Mouse (Mus musculus) CD4-positive, CD25-positive, alpha-beta regulatory T cell, adult 4 months (primary cell): Measurements from ENCODE around the gene Eif2ak3. TPM values are rescaled to one million over a fixed set of nuclear protein-coding genes. Genes with fewer than 3 reads are reported as not detected.
A peak's percentile ranks its signal among the peaks of the same experiment; 100 is the strongest.

Experiments
- ATAC-seq: one replicate; pipeline ENCODE4 v1.8.0; 2017
- polyA plus RNA-seq, 2 experiments: library from polyadenylated mRNA; unstranded; fragments of 100-300 nt; shearing (Covaris generic); gene quantifications; one replicate each; pipeline ENCODE4 v1.2.1; 2017

The Eif2ak3 gene
- polyA plus RNA-seq, 2 experiments from 2014 or later = 2.2 to 3.6 TPM

GRCm38 (mm10) chr6:70831179-70831839 is 13.0 kb upstream of the Eif2ak3 start:
- no peak for ATAC-seq

- no peak for ATAC-seq
Observed at GRCm38 (mm10) chr6:70837297-70837696, 7.0 kb upstream of the Eif2ak3 start.

- no peak for ATAC-seq
Observed at GRCm38 (mm10) chr6:70838532-70838931, 5.8 kb upstream of the Eif2ak3 start.

GRCm38 (mm10) chr6:70840281-70840680 is 4.0 kb upstream of the Eif2ak3 start:
- ATAC-seq = no peak

GRCm38 (mm10) chr6:70842991-70843390 is 1.3 kb upstream of the Eif2ak3 start:
- ATAC-seq = no peak

GRCm38 (mm10) chr6:70844896-70845646 is 756 bp downstream of the Eif2ak3 start:
- ATAC-seq = peak; percentile 0

- ATAC-seq = no peak
Observed at GRCm38 (mm10) chr6:70847386-70847785, 3.1 kb downstream of the Eif2ak3 start.

GRCm38 (mm10) chr6:70853371-70853770 is 9.1 kb downstream of the Eif2ak3 start:
- ATAC-seq = no peak

GRCm38 (mm10) chr6:70855529-70856309 is 11.4 kb downstream of the Eif2ak3 start:
- no peak for ATAC-seq

- peak; percentile 20 for ATAC-seq
Observed at GRCm38 (mm10) chr6:70862726-70863125, 18.4 kb downstream of the Eif2ak3 start.

GRCm38 (mm10) chr6:70864285-70864684 is 20.0 kb downstream of the Eif2ak3 start:
- ATAC-seq = no peak

- no peak for ATAC-seq
Observed at GRCm38 (mm10) chr6:70866761-70867160, 22.4 kb downstream of the Eif2ak3 start.

- no peak for ATAC-seq
Observed at GRCm38 (mm10) chr6:70867297-70867696, 23.0 kb downstream of the Eif2ak3 start.

GRCm38 (mm10) chr6:70871511-70871980 is 27.2 kb downstream of the Eif2ak3 start:
- peak; percentile 53 for ATAC-seq

GRCm38 (mm10) chr6:70872128-70872527 is 27.8 kb downstream of the Eif2ak3 start:
- ATAC-seq = peak; percentile 91

GRCm38 (mm10) chr6:70872570-70872969 is 28.3 kb downstream of the Eif2ak3 start:
- no peak for ATAC-seq

- no peak for ATAC-seq
Observed at GRCm38 (mm10) chr6:70874035-70874775, 29.9 kb downstream of the Eif2ak3 start.

GRCm38 (mm10) chr6:70875017-70875416 is 30.7 kb downstream of the Eif2ak3 start:
- no peak for ATAC-seq

- ATAC-seq = peak; percentile 93
Observed at GRCm38 (mm10) chr6:70880714-70881304, 36.5 kb downstream of the Eif2ak3 start.

- no peak for ATAC-seq
Observed at GRCm38 (mm10) chr6:70887993-70888392, 43.7 kb downstream of the Eif2ak3 start.

GRCm38 (mm10) chr6:70898166-70898565 is 53.9 kb downstream of the Eif2ak3 start:
- ATAC-seq = no peak

- no peak for ATAC-seq
Observed at GRCm38 (mm10) chr6:70899594-70900003, 55.3 kb downstream of the Eif2ak3 start.
